Mouse (Mus musculus): ENCODE measurements around the gene Dhx37. TPM values are rescaled to one million over a fixed set of nuclear protein-coding genes. Genes with fewer than 3 reads are reported as not detected.

Gene Dhx37
- polyA plus RNA-seq, 1 experiment from 2014 or later, result 17.0 TPM

DNA sequence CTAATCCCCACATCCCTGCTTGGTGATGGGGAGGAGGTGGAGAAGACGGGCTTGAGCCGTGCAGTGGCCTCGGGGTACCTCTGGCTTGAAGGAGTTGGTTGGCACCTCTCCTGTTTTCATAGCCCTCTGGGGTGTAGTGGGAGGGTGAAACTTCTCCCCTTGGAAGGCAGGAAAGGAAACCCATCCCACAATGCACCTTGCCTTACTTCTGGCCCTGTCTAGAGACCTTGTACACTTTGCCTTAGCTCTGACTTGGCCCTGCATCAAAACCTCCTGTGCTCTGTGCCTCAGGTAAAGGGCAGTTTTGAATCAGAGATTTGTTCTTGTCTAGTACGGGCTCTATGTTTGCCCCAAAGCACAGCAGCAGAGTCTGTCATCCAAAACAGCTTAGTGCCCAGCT lies 36.8 kb upstream of the Dhx37 start:
- no peak overlapping the region for H3K4me3 ChIP-seq
- H3K9ac ChIP-seq, result no peak overlapping the region
- 89% methylated on average over 4 of the region's 4 CpGs for WGBS
- H3K9me3 ChIP-seq, result no peaks in the 10 kb centered on the region
- H3K4me2 ChIP-seq (replicated peaks), result no peak overlapping the region
- H3K4me1 ChIP-seq, result no peaks in the 10 kb centered on the region
- no peak overlapping the region for H3K27ac ChIP-seq
- no peak for ATAC-seq (ENCODE audit: insufficient number of reproducible peaks, insufficient read depth, low FRiP score, low TSS enrichment)
- H3K27me3 ChIP-seq, result no peaks in the 10 kb centered on the region
- H3K36me3 ChIP-seq, result no peaks in the 10 kb centered on the region

GRCm38 (mm10) chr5:125467261-125467660 lies 33.3 kb upstream of the Dhx37 start:
- no peak overlapping the region for H3K27ac ChIP-seq
- 0 out of 2 replicates have a peak, but pooled peaks cover 5% of the 10 kb centered on the region for H3K4me1 ChIP-seq
- H3K4me3 ChIP-seq, result no peak overlapping the region
- no peak overlapping the region for H3K4me2 ChIP-seq (replicated peaks)
- no peaks in the 10 kb centered on the region for H3K36me3 ChIP-seq
- no peak for ATAC-seq (ENCODE audit: insufficient number of reproducible peaks, insufficient read depth, low FRiP score, low TSS enrichment)
- WGBS, result 88% methylated on average over 14 of the region's 14 CpGs
- H3K27me3 ChIP-seq, result no peaks in the 10 kb centered on the region
- no peak overlapping the region for H3K9ac ChIP-seq
- H3K9me3 ChIP-seq, result no peaks in the 10 kb centered on the region

- no peaks in the 10 kb centered on the region for H3K9me3 ChIP-seq
- no peak overlapping the region for H3K4me3 ChIP-seq
- H3K4me2 ChIP-seq (replicated peaks), result no peak overlapping the region; the same call in 1 of the 2 replicates
- H3K9ac ChIP-seq, result no peak overlapping the region
- no peaks in the 10 kb centered on the region for H3K27me3 ChIP-seq
- no peak overlapping the region for H3K27ac ChIP-seq
- WGBS, result 88% methylated on average over 5 of the region's 5 CpGs
- H3K4me1 ChIP-seq, result 0 out of 2 replicates have a peak, but pooled peaks cover 5% of the 10 kb centered on the region
- H3K36me3 ChIP-seq, result no peaks in the 10 kb centered on the region
- no peak for ATAC-seq (ENCODE audit: insufficient number of reproducible peaks, insufficient read depth, low FRiP score, low TSS enrichment)
These were observed 32.6 kb upstream of the Dhx37 start for GRCm38 (mm10) chr5:125466483-125466882.

DNA sequence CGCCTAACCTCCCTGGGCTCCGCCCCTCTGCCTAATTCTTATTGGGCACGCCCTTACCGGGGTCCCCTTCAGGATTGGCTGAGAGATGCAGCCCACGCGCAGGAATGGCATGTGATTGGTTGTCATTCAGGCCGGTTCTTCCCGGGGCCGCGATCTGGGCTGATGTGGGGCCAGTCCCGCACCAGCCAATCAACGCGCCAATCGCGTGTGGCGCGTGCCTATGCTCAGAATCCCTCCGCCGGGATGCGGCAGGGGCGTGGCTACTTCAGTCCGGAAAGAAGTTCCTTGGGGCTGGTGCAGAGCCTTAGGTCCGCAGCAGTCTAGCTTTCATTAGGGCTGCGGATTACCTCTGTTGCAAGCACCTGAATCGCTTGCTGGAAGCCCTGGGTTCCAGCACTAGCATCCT lies 31.8 kb upstream of the Dhx37 start:
- H3K36me3 ChIP-seq, result no peaks in the 10 kb centered on the region
- WGBS, result 2% methylated on average over 25 of the region's 25 CpGs
- H3K4me1 ChIP-seq, result 0 out of 2 replicates have a peak, but pooled peaks cover 5% of the 10 kb centered on the region
- H3K27me3 ChIP-seq, result no peaks in the 10 kb centered on the region
- H3K4me2 ChIP-seq (replicated peaks), result peak overlapping the region; percentile 42
- peak overlapping the region; percentile 26 for H3K4me3 ChIP-seq
- no peak overlapping the region for H3K27ac ChIP-seq
- H3K9me3 ChIP-seq, result no peaks in the 10 kb centered on the region
- no peak overlapping the region for H3K9ac ChIP-seq
- peak; percentile 99 for ATAC-seq (ENCODE audit: insufficient number of reproducible peaks, insufficient read depth, low FRiP score, low TSS enrichment)

- WGBS, result 44% methylated on average over 7 of the region's 7 CpGs
- H3K4me3 ChIP-seq, result peak overlapping the region; percentile 26; the same call in 1 of the 2 replicates
- no peak overlapping the region for H3K27ac ChIP-seq
- no peak overlapping the region for H3K9ac ChIP-seq
- H3K4me2 ChIP-seq (replicated peaks), result peak overlapping the region; percentile 42
- no peaks in the 10 kb centered on the region for H3K9me3 ChIP-seq
- no peaks in the 10 kb centered on the region for H3K36me3 ChIP-seq
- no peaks in the 10 kb centered on the region for H3K27me3 ChIP-seq
- H3K4me1 ChIP-seq, result 0 out of 2 replicates have a peak, but pooled peaks cover 5% of the 10 kb centered on the region
- ATAC-seq (ENCODE audit: insufficient number of reproducible peaks, insufficient read depth, low FRiP score, low TSS enrichment), result peak; percentile 37; the same call in 1 of the 2 replicates
These were observed 31.3 kb upstream of the Dhx37 start for GRCm38 (mm10) chr5:125465192-125465591.

- no peak overlapping the region for H3K9ac ChIP-seq
- no peak for ATAC-seq (ENCODE audit: insufficient number of reproducible peaks, insufficient read depth, low FRiP score, low TSS enrichment)
- no peak overlapping the region for H3K4me2 ChIP-seq (replicated peaks)
- H3K27ac ChIP-seq, result no peak overlapping the region
- no peak overlapping the region for H3K4me3 ChIP-seq
- WGBS, result 60% methylated on average over 10 of the region's 10 CpGs
- no peaks in the 10 kb centered on the region for H3K27me3 ChIP-seq
- no peaks in the 10 kb centered on the region for H3K9me3 ChIP-seq
- 0 out of 2 replicates have a peak, but pooled peaks cover 5% of the 10 kb centered on the region for H3K4me1 ChIP-seq
- H3K36me3 ChIP-seq, result no peaks in the 10 kb centered on the region
These were observed 28.0 kb upstream of the Dhx37 start for GRCm38 (mm10) chr5:125461868-125462445.

GRCm38 (mm10) chr5:125460574-125460973 lies 26.7 kb upstream of the Dhx37 start:
- ATAC-seq (ENCODE audit: insufficient number of reproducible peaks, insufficient read depth, low FRiP score, low TSS enrichment), result no peak
- H3K4me2 ChIP-seq (replicated peaks), result no peak overlapping the region
- peaks cover 8% of the 10 kb centered on the region; the same call in 1 of the 2 replicates for H3K36me3 ChIP-seq
- H3K9me3 ChIP-seq, result no peaks in the 10 kb centered on the region
- WGBS, result 80% methylated on average over 3 of the region's 3 CpGs
- H3K9ac ChIP-seq, result no peak overlapping the region
- H3K27ac ChIP-seq, result no peak overlapping the region
- 0 out of 2 replicates have a peak, but pooled peaks cover 5% of the 10 kb centered on the region for H3K4me1 ChIP-seq
- H3K4me3 ChIP-seq, result no peak overlapping the region
- H3K27me3 ChIP-seq, result no peaks in the 10 kb centered on the region

GRCm38 (mm10) chr5:125457538-125457937 lies 23.6 kb upstream of the Dhx37 start:
- Histone ChIP-seq H3K27ac (no peak overlapping the region), H3K9ac (no peak overlapping the region), H3K36me3 (peaks cover 23% of the 10 kb centered on the region; the same call in 1 of the 2 replicates), H3K4me2 (replicated peaks) (no peak overlapping the region), H3K27me3 (no peaks in the 10 kb centered on the region), H3K4me1 (no peaks in the 10 kb centered on the region), H3K4me3 (no peak overlapping the region), H3K9me3 (no peaks in the 10 kb centered on the region)
- ATAC-seq (ENCODE audit: insufficient number of reproducible peaks, insufficient read depth, low FRiP score, low TSS enrichment), result no peak
- WGBS, result 88% methylated on average over 6 of the region's 6 CpGs

GRCm38 (mm10) chr5:125456100-125456499 lies 22.2 kb upstream of the Dhx37 start:
- Histone ChIP-seq H3K36me3 (peaks cover 27% of the 10 kb centered on the region), H3K27ac (no peak overlapping the region), H3K4me3 (no peak overlapping the region), H3K9ac (no peak overlapping the region), H3K4me1 (no peaks in the 10 kb centered on the region), H3K4me2 (replicated peaks) (no peak overlapping the region), H3K27me3 (no peaks in the 10 kb centered on the region), H3K9me3 (no peaks in the 10 kb centered on the region)
- WGBS, result 91% methylated on average over 6 of the region's 6 CpGs
- ATAC-seq (ENCODE audit: insufficient number of reproducible peaks, insufficient read depth, low FRiP score, low TSS enrichment), result no peak

DNA sequence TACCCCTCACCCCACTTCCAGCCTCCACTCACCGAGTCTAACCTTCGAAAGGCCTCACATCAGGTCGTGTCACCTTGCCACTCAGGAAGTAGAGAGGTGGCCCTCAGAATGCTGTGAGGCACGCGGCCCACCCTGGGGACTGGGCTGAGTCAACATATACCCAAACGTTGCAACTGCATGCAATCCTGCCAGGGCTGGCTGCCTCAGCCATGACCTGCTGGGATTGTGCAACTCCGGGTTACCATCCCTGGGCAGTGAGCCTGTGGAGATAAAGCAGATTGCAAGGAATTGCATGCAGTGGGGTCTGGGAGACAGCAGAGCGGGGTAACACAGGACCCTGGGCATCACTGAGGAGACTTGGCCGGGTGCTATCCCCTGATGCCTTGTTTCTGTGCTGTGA lies 18.7 kb upstream of the Dhx37 start:
- no peak overlapping the region for H3K27ac ChIP-seq
- no peaks in the 10 kb centered on the region for H3K4me1 ChIP-seq
- 90% methylated on average over 9 of the region's 9 CpGs for WGBS
- no peak for ATAC-seq (ENCODE audit: insufficient number of reproducible peaks, insufficient read depth, low FRiP score, low TSS enrichment)
- no peaks in the 10 kb centered on the region for H3K9me3 ChIP-seq
- H3K4me2 ChIP-seq (replicated peaks), result no peak overlapping the region
- peaks cover 27% of the 10 kb centered on the region for H3K36me3 ChIP-seq
- no peaks in the 10 kb centered on the region for H3K27me3 ChIP-seq
- H3K9ac ChIP-seq, result no peak overlapping the region
- H3K4me3 ChIP-seq, result no peak overlapping the region

DNA sequence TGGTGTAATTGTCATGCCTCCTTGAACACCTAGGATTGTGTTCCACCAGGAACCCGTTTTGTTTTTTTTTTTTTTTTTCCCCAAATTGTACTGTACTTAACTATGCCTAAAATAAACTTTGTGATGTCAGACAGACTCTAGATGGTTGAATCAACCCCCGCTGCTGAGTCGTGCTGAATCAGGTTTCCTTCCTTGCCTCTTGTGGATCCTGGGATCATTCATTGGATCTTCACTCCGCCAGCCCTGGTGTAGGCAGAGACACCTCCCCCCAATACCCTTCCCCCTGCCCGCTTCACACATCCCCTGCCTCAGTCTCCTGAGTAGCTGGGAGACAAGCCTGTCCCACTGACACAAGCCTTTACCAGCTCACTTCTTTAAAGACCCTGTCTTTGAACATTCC lies 15.4 kb upstream of the Dhx37 start:
- Histone ChIP-seq H3K9ac (no peak overlapping the region), H3K27ac (no peak overlapping the region), H3K4me3 (no peak overlapping the region), H3K36me3 (peaks cover 16% of the 10 kb centered on the region), H3K9me3 (no peaks in the 10 kb centered on the region), H3K27me3 (no peaks in the 10 kb centered on the region), H3K4me1 (no peaks in the 10 kb centered on the region), H3K4me2 (replicated peaks) (no peak overlapping the region)
- no peak for ATAC-seq (ENCODE audit: insufficient number of reproducible peaks, insufficient read depth, low FRiP score, low TSS enrichment)
- WGBS, result 78% methylated on average over 5 of the region's 5 CpGs

DNA sequence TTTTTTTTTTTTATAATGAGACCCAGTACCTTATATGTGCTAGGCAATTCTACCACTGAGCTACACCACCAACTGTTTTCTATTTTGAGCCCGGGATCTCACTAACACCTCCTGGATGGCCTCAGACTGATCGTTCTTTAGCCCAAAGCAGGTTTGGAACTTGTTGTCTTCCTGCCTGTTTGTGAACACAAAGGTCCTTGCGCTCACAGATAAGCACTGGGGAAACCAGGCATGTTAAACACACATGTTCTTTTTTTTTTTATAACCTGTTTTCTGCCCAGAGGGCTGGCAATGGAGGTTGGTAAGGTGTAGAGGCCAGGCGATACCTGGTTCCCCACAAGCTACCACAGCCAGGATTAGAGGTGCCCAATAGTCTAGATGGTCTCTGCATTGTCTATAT lies 14.7 kb upstream of the Dhx37 start:
- no peak overlapping the region for H3K4me2 ChIP-seq (replicated peaks)
- H3K36me3 ChIP-seq, result peaks cover 13% of the 10 kb centered on the region; the same call in 1 of the 2 replicates
- H3K27ac ChIP-seq, result no peak overlapping the region
- no peak overlapping the region for H3K4me3 ChIP-seq
- no peak for ATAC-seq (ENCODE audit: insufficient number of reproducible peaks, insufficient read depth, low FRiP score, low TSS enrichment)
- H3K9ac ChIP-seq, result no peak overlapping the region
- no peaks in the 10 kb centered on the region for H3K4me1 ChIP-seq
- no peaks in the 10 kb centered on the region for H3K9me3 ChIP-seq
- 91% methylated on average over 4 of the region's 4 CpGs for WGBS
- H3K27me3 ChIP-seq, result no peaks in the 10 kb centered on the region

Data from embryonic facial prominence, embryonic 12.5 days (tissue).